Mouse (Mus musculus): ENCODE measurements around the gene Osbpl3. TPM values are rescaled to one million over a fixed set of nuclear protein-coding genes. Genes with fewer than 3 reads are reported as not detected.

Gene Osbpl3
- polyA plus RNA-seq, 1 experiment from 2014 or later: 15.1 TPM

DNA sequence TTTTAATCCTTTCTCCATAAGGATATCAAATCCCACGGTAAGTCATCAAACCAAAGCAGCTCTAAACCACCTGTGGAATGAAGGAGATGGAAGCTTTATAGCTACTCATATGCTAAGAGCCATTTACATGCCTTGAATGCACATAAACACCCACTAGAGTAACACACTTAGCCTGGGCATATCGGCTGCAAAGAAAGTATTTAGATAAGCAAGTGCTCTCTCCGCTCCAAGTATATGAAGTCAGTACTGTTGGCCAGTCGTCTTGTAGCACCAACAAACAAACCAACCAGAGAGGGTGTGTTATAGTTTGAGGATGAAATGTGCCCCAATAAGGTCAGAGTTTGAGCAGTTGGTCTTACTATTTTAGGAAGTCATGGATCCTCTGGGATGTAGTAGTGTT, 31.7 kb downstream of the Osbpl3 start:
- Histone ChIP-seq H3K4me1 (peaks cover 17% of the 10 kb centered on the region), H3K9me3 (no peaks in the 10 kb centered on the region)
- WGBS: 86% methylated on average over 4 of the region's 4 CpGs

DNA sequence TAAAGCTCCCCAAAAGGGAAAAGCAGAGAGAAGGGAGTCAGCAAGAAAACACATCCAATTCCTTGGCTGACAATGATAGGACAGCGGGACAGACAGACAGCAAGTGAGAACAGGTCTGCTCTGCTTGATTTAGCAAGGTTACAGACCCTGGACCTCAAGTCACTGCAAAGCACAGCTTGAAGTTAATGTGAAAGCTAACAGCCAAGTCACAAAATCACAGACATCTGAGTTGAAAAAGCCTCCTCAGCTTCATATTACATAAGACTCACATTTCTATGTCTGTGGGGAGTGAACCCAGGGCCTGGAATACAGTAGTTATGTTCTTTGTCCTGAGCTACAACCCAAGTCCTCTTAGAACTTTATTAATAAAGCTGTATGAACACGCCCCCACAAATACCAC, 35.6 kb downstream of the Osbpl3 start:
- Histone ChIP-seq H3K36me3 (peaks cover 6% of the 10 kb centered on the region; the same call in 1 of the 2 replicates), H3K9me3 (no peaks in the 10 kb centered on the region), H3K4me1 (peaks cover 19% of the 10 kb centered on the region), H3K27me3 (no peaks in the 10 kb centered on the region), H3K4me2 (no peak overlapping the region), H3K27ac (peak overlapping the region; percentile 40; the same call in 1 of the 2 replicates), H3K9ac (no peak overlapping the region), H3K4me3 (no peak overlapping the region)
- 78% methylated on average over 2 of the region's 2 CpGs for WGBS
- no peak for ATAC-seq (ENCODE audit: insufficient number of reproducible peaks, insufficient read depth, low FRiP score, low TSS enrichment, low read depth)

More for the DNA sequence above, 31.7 kb downstream of the Osbpl3 start:
- Histone ChIP-seq H3K27ac (no peak overlapping the region), H3K4me3 (no peak overlapping the region), H3K9ac (no peak overlapping the region), H3K27me3 (no peaks in the 10 kb centered on the region), H3K4me2 (no peak overlapping the region), H3K36me3 (peaks cover 6% of the 10 kb centered on the region; the same call in 1 of the 2 replicates)
- ATAC-seq (ENCODE audit: insufficient number of reproducible peaks, insufficient read depth, low FRiP score, low TSS enrichment, low read depth): no peak

DNA sequence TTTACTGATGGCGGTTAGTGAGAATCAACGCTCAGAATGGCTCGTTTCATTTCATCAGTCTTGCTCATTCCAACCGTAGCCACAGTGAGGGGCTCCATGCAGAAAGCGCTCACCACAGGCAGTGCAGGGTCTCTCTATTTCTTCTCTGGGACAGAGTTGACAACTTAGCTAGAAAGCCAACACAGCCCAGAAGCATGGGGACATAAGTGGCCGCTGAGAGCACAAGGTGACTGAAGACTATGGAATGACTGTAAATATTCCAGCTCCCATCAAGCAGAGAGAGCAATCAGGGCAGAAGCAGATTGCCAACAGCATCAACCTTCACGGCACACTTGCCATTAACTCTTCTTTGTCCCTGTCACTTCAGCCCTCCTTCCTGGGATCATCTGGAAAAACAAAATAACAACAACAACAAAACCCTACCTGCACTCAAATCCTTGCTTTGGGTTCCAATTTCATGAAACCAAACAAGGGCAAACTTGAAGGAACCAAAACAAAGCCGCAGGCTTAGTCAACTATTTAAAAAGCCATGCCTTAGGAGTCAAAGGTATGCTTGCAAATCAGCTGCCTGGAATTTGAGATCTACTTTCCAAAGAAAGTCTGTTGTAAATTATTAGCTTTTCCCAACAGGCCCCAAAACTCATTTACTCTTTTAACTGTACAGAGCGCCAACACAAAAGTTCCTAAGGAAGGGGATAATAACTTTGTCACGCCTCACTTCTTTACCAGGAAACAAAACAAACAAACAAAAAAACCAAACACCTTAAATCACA, 36.3 kb downstream of the Osbpl3 start:
- Histone ChIP-seq H3K4me1 (peaks cover 25% of the 10 kb centered on the region), H3K9me3 (no peaks in the 10 kb centered on the region), H3K4me3 (no peak overlapping the region), H3K27ac (peak overlapping the region; percentile 40; the same call in 1 of the 2 replicates), H3K9ac (no peak overlapping the region), H3K27me3 (no peaks in the 10 kb centered on the region), H3K36me3 (peaks cover 2% of the 10 kb centered on the region; the same call in 1 of the 2 replicates), H3K4me2 (no peak overlapping the region)
- WGBS: 64% methylated on average over 10 of the region's 10 CpGs
- ATAC-seq (ENCODE audit: insufficient number of reproducible peaks, insufficient read depth, low FRiP score, low TSS enrichment, low read depth): no peak

- no peaks in the 10 kb centered on the region for H3K27me3 ChIP-seq
- H3K4me2 ChIP-seq: no peak overlapping the region
- H3K27ac ChIP-seq: no peak overlapping the region
- WGBS: 83% methylated on average over 4 of the region's 4 CpGs
- H3K36me3 ChIP-seq: no peaks in the 10 kb centered on the region
- ATAC-seq (ENCODE audit: insufficient number of reproducible peaks, insufficient read depth, low FRiP score, low TSS enrichment, low read depth): no peak
- no peak overlapping the region for H3K9ac ChIP-seq
- no peak overlapping the region for H3K4me3 ChIP-seq
- H3K4me1 ChIP-seq: peaks cover 32% of the 10 kb centered on the region
- H3K9me3 ChIP-seq: no peaks in the 10 kb centered on the region
These were observed 37.0 kb downstream of the Osbpl3 start for GRCm38 (mm10) chr6:50418951-50419350.

- Histone ChIP-seq H3K27me3 (no peaks in the 10 kb centered on the region), H3K4me1 (peaks cover 40% of the 10 kb centered on the region), H3K9ac (no peak overlapping the region), H3K27ac (no peak overlapping the region), H3K9me3 (no peaks in the 10 kb centered on the region), H3K36me3 (no peaks in the 10 kb centered on the region), H3K4me3 (no peak overlapping the region), H3K4me2 (no peak overlapping the region)
- WGBS: 92% methylated on average over 5 of the region's 5 CpGs
- no peak for ATAC-seq (ENCODE audit: insufficient number of reproducible peaks, insufficient read depth, low FRiP score, low TSS enrichment, low read depth)
These were observed 39.1 kb downstream of the Osbpl3 start for GRCm38 (mm10) chr6:50416854-50417253.

- 43% methylated on average over 6 of the region's 6 CpGs for WGBS
- ATAC-seq (ENCODE audit: insufficient number of reproducible peaks, insufficient read depth, low FRiP score, low TSS enrichment, low read depth): no peak
These were observed 40.6 kb downstream of the Osbpl3 start for GRCm38 (mm10) chr6:50415431-50415830.

DNA sequence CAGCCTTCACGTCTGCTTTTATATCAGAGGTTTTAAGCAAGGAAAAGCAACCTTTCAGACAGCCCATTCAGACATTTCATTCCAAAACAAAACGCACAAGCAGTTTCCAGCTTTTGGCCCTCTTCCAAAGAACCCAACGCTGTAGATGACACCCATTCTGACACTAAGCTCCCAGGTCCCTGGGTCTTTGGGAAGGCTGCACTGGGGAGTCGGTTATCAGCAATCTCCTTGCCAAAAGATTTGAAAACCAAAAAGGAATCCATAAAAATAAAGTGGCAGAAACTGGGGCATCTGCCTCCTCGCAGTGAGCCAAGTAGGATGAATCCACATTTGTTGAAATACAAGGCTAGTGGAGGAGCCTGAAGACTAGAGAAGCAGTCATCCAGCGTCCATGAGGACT, 41.5 kb downstream of the Osbpl3 start:
- H3K4me1 ChIP-seq: peaks cover 29% of the 10 kb centered on the region
- no peaks in the 10 kb centered on the region for H3K36me3 ChIP-seq
- WGBS: 64% methylated on average over 6 of the region's 6 CpGs
- no peak for ATAC-seq (ENCODE audit: insufficient number of reproducible peaks, insufficient read depth, low FRiP score, low TSS enrichment, low read depth)
- no peak overlapping the region for H3K4me2 ChIP-seq
- H3K9me3 ChIP-seq: no peaks in the 10 kb centered on the region
- no peak overlapping the region for H3K4me3 ChIP-seq
- 0 out of 2 replicates have a peak overlapping the region, but pooled peaks have one; percentile 53 for H3K27ac ChIP-seq
- H3K9ac ChIP-seq: no peak overlapping the region
- no peaks in the 10 kb centered on the region for H3K27me3 ChIP-seq

More at GRCm38 (mm10) chr6:50415431-50415830, 40.6 kb downstream of the Osbpl3 start:
- H3K4me3 ChIP-seq: no peak overlapping the region
- H3K27ac ChIP-seq: no peak overlapping the region
- H3K36me3 ChIP-seq: no peaks in the 10 kb centered on the region
- no peaks in the 10 kb centered on the region for H3K27me3 ChIP-seq
- H3K4me1 ChIP-seq: peaks cover 36% of the 10 kb centered on the region
- no peaks in the 10 kb centered on the region for H3K9me3 ChIP-seq
- no peak overlapping the region for H3K9ac ChIP-seq
- H3K4me2 ChIP-seq: no peak overlapping the region

GRCm38 (mm10) chr6:50413381-50413780, 42.6 kb downstream of the Osbpl3 start:
- Histone ChIP-seq H3K27ac (no peak overlapping the region), H3K4me3 (no peak overlapping the region), H3K4me1 (peaks cover 24% of the 10 kb centered on the region), H3K9me3 (no peaks in the 10 kb centered on the region), H3K9ac (no peak overlapping the region), H3K36me3 (no peaks in the 10 kb centered on the region), H3K27me3 (no peaks in the 10 kb centered on the region), H3K4me2 (no peak overlapping the region)
- ATAC-seq (ENCODE audit: insufficient number of reproducible peaks, insufficient read depth, low FRiP score, low TSS enrichment, low read depth): no peak
- 78% methylated on average over 1 of the region's 1 CpGs for WGBS

- no peak for ATAC-seq (ENCODE audit: insufficient number of reproducible peaks, insufficient read depth, low FRiP score, low TSS enrichment, low read depth)
- no peak overlapping the region for H3K4me3 ChIP-seq
- no peak overlapping the region for H3K4me2 ChIP-seq
- no peak overlapping the region for H3K27ac ChIP-seq
- H3K36me3 ChIP-seq: no peaks in the 10 kb centered on the region
- H3K27me3 ChIP-seq: no peaks in the 10 kb centered on the region
- peaks cover 24% of the 10 kb centered on the region for H3K4me1 ChIP-seq
- no peak overlapping the region for H3K9ac ChIP-seq
- 36% methylated on average over 4 of the region's 4 CpGs for WGBS
- H3K9me3 ChIP-seq: no peaks in the 10 kb centered on the region
These were observed 43.8 kb downstream of the Osbpl3 start for GRCm38 (mm10) chr6:50412174-50412573.

GRCm38 (mm10) chr6:50404698-50405097, 51.3 kb downstream of the Osbpl3 start:
- WGBS: 76% methylated on average over 11 of the region's 11 CpGs
- ATAC-seq (ENCODE audit: insufficient number of reproducible peaks, insufficient read depth, low FRiP score, low TSS enrichment, low read depth): no peak
- Histone ChIP-seq H3K9ac (no peak overlapping the region), H3K4me3 (no peak overlapping the region), H3K4me2 (no peak overlapping the region), H3K27ac (no peak overlapping the region), H3K9me3 (no peaks in the 10 kb centered on the region), H3K4me1 (peaks cover 3% of the 10 kb centered on the region; the same call in 1 of the 2 replicates), H3K36me3 (no peaks in the 10 kb centered on the region), H3K27me3 (no peaks in the 10 kb centered on the region)

DNA sequence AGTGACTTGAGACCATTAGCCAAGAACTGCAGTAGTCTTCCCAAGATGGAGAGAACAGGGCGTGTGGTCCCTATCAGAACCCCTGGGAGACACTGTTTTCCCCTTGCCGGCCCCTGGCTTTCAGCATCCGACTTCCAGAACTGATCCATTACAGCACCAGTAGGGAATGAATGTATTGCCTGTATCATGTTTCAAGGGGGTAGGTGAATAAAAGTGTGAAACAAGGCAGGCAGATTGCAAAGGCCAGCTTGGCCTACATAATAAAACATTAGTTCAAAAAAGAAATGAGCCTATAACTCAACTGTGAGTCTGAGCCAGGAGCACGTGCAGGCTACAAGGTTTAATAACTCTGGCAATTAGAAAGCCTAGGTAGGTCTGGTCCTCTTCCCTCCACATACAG, 52.5 kb downstream of the Osbpl3 start:
- peaks cover 10% of the 10 kb centered on the region; the same call in 1 of the 2 replicates for H3K4me1 ChIP-seq
- no peaks in the 10 kb centered on the region for H3K36me3 ChIP-seq
- H3K4me3 ChIP-seq: no peak overlapping the region
- WGBS: 52% methylated on average over 4 of the region's 4 CpGs
- no peak overlapping the region for H3K27ac ChIP-seq
- H3K4me2 ChIP-seq: no peak overlapping the region
- H3K27me3 ChIP-seq: no peaks in the 10 kb centered on the region
- ATAC-seq (ENCODE audit: insufficient number of reproducible peaks, insufficient read depth, low FRiP score, low TSS enrichment, low read depth): no peak
- H3K9ac ChIP-seq: no peak overlapping the region
- no peaks in the 10 kb centered on the region for H3K9me3 ChIP-seq

DNA sequence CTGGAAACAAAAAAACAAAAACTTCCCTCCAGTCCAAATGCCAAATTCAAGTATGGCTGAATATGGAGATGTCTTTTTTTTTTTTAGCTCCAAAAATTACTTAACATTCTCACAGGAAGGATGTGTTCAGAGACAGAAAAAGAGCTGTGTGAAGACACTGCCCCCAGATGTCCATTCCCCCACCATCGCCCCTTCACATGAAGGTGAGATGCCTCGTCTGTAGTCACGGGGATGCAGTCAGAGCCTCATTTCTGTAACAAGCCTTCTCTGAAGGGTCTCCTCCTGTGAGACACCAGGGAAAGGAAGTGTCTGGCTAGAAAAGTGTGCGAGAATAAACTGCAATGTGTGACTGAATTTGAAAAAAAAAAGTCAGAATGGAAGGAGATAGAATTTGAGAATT, 53.1 kb downstream of the Osbpl3 start:
- Histone ChIP-seq H3K9ac (no peak overlapping the region), H3K4me3 (no peak overlapping the region), H3K27me3 (no peaks in the 10 kb centered on the region), H3K36me3 (no peaks in the 10 kb centered on the region), H3K4me2 (no peak overlapping the region), H3K27ac (no peak overlapping the region), H3K4me1 (peaks cover 12% of the 10 kb centered on the region; the same call in 1 of the 2 replicates), H3K9me3 (no peaks in the 10 kb centered on the region)
- no peak for ATAC-seq (ENCODE audit: insufficient number of reproducible peaks, insufficient read depth, low FRiP score, low TSS enrichment, low read depth)
- 91% methylated on average over 4 of the region's 4 CpGs for WGBS
